Mouse (Mus musculus) c-Kit-positive CD71-negative TER-119-negative erythroid progenitor cells, embryonic 14.5 days (primary cell): ENCODE measurements around the gene Usp45.
A peak's percentile ranks its signal among the peaks of the same experiment; 100 is the strongest.

ENCODE experiments used
- DNase-seq: peaks from one replicate; pipeline ENCODE4 v3.0.0-alpha.2; 2013; ENCODE audit warnings: low read depth

Gene Usp45

DNA sequence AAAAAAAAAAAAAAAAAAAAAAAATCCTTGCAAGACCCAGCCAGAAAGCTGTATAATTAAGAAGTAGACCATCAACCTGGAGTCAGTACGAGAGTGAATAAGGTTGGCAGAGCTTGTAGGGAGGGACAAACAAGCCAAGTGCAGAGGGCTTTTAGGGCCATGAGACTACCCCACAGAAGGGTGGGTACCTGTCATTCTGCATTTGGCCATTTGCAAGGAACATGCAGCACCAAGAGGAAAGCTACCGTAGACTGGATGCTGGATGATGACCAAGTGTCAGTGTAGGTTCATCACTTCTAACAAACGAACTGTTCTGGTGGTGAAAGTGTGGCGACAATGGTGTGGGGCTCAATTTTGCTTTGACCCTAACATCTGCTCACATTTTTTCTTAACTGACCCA is 22.9 kb downstream of the Usp45 start:
- no peak for DNase-seq

DNA sequence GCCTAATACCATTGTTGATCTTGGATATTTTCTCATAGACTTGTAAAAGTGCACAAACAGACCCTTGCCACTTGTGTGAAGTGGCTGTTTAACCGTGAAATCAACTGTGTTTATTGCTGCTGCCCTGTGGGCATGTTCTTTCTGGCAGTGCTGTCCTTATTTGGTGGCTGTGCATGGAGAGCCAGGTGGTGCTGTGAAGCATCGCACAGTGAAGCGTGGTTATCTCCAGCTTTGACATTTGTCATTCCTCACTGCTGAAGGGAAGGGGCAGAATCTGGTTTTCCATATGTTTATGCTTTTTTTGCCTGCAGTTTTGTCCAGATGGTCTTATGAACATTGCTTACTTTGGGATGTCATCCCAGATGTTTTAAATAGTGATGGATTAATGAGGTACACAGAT is 26.7 kb downstream of the Usp45 start:
- DNase-seq = no peak

DNA sequence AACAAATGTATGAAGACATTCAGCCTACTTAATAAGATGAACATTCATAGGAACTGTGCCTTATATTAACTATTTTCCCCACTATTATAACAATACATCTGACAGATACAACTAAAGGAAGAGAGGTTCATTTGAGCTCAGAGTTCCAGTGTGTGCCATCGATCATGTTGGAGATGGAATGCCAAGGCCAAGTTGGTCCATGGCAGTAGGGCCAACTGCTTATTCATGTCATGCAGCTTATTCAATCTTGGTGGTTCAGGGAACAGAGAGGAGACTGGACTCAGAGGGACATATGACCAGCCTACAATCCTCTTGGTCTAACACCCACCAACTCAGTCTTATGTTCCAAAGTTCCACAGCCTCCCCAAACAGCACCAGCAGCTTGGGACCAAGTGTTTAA is 34.1 kb downstream of the Usp45 start:
- no peak for DNase-seq

DNA sequence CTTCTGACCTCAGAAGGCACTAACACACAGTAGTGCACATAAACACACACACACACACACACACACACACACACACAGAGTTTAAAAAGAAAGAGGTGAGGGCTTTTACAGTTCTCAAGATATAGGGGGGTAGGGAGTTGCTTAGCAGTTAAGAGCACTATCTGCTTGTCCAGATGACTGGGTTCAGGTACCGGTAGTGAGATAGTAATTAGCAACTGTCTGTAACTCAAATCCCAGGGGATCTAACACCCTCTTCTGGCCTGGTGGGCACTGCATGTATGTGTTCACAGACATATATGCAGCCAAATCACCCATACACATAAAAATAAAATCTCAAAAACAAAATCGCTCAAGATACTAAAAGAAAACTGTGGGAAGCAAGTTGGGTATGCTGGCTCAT is 34.7 kb downstream of the Usp45 start:
- DNase-seq = no peak

DNA sequence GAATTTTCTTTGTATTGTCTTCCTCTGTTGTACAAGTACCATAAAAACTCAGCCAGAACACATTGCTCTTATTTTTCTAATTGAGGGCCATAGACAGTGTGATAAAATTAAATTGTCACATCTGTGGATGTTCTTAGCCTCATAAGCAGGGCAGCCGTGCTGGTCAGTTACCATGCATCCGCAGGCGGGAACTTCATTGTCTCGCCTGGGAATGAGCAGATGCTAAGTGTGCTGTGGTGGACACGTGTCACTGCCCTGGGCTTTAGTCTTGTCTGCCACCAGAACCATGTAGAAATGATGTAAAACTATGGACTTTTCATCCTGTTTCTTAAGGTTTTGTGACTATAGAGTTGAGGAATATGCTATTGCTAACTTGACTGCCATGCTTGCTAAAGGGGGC is 40.2 kb downstream of the Usp45 start:
- no peak for DNase-seq

DNA sequence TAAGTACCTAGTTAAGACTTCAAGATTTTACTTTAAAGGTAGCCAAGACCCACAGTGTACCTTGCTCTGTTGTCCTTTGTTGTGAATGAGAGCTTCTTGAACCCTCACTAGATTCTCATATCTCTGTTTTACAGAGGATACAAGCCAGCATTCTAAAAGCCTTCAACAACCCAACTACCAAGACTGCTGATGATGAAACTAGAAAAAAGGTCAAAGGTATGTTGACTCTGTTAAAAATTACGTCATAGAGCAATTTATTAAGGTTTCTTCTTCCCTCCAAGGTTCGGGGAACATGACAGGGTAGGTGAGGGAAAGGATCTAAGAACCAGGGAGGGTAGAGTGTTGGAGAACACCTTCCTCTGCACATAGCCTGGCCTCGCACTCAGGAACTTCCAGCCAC is 43.7 kb downstream of the Usp45 start:
- no peak for DNase-seq

DNA sequence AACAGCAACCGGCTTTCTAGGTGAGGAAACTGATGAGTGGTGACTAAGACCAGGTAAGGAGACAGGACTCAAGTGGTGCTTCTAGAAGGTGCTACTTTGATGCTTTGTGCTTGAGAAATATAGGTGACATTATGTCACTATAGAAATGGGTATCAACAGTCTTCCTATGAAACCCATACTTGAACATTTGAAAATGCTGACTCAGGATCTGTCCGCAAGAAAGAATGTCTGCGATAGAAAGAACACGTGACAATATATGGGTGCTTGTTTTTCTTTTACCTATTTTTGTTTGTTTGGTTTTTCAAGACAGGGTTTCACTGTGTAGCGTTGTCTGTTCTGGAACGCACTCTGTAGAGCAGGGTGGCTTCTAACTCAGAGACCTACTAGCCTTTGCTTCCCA is 45.7 kb downstream of the Usp45 start:
- DNase-seq = no peak

DNA sequence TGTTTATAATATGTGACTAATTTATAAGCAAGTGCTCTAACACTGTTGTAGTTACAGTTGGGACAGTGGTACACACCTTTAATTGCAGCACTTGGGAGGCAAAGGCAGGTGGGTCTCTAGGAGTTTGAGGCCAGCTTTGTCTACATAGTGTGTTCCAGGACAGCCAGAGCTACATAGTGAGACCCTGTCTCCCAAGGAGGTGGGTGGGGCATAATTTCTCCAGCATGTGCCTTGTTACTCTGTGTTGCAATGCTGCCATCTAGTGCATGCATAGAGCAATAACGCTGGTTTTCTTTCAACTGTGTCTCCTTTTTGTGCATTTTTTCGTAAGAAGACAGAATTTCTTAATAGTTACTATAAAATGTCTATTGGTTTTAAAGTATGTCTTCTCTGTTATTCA is 47.1 kb downstream of the Usp45 start:
- DNase-seq = peak; percentile 32

DNA sequence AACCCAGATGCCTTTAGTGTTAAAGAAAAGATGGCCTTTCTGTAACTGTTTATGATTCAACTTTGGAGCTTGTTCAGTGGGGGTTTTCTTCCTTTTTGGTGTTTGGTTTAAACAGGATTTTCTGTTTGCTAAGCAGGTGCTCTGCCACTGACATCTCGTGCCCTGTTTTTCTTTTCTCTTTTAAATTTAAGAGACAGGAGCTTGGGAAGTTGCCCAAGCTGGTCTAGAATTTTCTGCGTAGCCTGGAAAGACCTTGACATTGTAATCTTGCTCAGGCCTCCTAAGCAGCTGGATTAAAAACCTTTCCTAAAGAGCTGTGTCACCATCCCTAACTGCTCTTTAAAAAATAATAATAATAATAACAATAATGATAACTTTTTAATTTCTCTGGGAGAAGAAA is 59.7 kb downstream of the Usp45 start:
- DNase-seq = no peak

DNA sequence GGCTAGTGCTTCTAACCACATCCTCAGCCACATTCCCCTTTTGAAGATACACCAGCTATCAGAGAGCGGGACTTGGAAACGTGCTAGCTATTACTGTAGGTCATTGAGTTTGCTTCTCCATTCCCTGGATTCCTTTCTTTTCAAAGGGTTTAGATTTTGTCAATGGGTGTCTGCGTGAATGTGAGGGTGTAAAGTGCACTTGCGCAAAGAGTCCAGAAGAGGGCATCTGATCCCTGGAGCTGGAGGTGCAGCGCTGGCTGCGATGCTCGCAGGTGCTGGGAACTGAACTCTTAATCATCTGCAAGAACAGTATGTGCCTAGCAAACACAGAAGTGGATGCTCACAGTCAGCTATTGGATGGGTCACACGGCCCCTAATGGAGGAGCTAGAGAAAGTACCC is 65.9 kb downstream of the Usp45 start:
- no peak for DNase-seq

DNA sequence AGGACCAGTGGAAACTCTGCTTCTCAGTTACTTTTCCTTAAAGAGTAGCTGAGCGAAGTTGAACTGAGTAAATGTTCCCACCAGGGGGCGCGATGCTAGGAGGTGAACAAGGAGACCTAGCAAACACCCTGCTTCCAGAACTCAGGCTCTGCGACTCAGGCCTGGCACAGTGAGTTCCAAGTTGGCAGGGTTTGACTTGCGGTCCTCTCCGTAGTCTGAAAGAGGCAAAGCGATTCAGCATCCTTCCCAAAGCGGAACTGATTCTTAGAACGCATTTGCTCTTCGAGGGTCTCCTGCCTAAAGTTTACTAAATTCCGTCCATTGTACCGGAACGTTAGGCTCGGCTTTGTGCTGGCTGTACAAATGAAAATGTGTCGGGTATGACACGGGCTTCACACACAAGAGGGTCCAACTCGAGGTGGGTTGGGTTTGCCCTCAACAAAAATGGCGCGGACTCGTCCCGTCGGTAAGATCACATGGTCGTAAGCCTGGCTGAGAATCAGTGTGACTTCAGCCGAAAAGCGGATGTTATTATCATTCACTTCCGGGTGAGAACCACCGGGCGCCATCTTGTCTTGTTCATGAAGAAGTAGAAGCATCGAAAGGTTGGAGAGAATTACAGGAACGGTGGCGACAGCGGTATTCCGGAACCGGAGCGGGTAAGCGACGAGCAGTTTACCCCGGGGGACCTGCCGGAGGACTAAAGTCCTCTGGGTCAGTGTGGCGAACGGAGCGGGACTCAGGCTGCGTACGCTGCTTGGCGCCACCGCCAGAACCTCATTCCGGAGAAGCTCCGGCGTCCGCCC is 80.7 kb downstream of the Usp45 start, which contains the start of gene Pnisr:
Gene Pnisr (plus strand): TSS at position 103 of the 806 bp plus-strand sequence.
- DNase-seq = peak; percentile 93

DNA sequence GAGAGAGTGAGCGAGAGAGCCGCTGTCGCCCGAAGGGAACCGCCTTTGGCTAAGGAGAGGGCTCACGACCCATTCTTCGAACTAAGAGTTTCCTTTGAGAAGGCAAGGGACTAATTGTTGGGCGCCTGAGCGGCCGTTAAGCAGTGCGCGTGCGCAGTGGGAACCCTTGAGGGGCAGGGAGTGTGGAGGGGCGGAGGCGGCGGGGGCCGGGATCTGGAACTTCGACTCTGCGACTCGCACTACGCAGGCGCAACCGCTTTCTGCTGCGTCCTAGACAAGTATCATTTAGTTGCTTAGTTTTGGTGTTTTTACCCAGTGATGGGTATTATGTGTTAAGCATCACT is 81.3 kb downstream of the Usp45 start:
- DNase-seq = peak; percentile 73

DNA sequence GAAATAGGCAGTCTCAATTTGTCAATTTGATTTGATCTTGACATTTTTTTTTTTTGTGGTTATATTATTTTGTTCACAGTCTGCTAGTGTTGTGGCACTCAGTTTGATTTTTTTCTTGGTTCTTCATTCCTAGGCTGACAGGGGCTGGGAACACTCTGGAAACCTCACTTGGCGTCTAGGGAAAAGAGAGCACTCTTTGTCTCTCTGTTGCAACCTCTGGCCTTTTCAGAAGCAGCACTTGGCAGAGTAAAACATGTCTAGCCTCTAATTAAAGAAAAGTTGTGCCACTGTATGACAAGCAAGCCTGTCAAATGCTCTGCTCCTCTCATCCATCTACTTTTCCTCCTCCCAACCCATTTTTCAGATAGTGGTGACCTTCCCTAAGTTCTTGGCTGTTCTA is 90.5 kb downstream of the Usp45 start:
- DNase-seq = no peak

DNA sequence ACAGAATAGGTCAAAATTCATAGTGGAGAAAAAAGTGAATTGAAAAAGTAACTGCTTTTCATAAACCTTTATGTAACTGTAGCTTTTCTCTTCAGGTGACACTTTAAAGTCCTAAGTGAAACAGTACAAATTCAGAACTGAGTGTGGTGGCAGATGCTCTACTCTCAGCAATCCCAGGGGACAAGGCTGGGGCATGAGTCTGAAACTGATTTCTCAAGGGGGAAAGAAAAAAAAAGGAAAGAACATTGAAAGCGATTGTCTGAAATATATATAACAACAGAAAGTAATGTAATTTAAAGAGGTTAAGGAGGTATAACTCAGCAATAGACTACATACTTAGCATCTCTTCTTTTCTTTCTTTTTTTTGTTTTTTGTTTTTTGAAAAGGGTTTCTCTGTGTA is 98.3 kb downstream of the Usp45 start:
- no peak for DNase-seq

DNA sequence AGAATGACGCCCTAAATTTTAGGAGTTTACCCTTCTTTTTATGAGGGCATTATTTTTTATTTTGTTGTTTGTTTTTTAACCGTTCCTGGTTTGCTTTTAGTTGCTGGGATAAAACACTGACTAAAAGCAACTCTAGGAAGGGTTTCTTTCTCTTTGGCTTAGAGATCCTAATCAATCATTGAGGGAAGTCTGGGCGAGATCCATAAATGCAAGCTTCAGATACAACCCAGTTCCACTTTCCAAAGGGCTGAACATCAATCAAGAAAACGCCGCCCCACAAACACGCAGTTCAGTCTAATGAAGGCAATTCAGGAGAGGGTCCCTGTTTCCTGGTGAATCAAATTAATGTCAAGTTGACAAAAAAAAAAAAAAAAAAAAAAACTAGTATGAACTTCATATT is 111.8 kb downstream of the Usp45 start:
- no peak for DNase-seq

DNA sequence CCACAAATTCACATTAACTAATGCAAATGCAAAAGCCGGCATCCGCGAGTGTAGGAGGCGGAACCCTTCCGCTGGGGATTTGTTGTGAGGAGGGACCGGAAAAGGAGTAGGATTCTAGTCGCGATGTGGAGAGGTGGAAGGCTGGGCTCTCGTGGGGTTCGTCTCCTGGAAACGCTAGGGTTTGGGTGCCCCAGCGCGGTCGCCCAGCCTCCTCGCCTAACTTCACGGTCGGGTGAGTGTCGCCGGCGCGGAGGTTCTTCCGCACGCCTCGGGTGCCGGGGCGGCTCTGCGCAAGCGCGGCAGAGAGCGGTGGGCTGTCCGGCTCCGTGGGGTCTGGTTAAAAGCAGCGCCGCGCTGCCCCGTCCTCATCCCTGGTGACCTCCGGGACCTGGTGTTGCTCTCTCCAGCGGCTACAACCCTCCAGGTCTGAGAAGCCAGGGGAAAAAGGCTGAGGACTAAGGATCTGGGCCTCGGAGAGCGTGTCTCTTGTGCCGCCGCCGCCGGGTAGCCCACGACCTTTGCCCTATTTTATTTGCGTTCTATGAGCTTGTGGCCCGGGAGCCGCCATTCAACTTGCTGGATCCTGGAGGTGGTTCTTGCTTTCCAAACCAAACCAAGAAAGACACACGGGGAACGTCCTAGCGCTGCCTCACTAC is 112.7 kb downstream of the Usp45 start, which contains the start of gene Coq3:
Gene Coq3 (plus strand): TSS at position 109 of the 656 bp plus-strand sequence.
- DNase-seq = peak; percentile 81

DNA sequence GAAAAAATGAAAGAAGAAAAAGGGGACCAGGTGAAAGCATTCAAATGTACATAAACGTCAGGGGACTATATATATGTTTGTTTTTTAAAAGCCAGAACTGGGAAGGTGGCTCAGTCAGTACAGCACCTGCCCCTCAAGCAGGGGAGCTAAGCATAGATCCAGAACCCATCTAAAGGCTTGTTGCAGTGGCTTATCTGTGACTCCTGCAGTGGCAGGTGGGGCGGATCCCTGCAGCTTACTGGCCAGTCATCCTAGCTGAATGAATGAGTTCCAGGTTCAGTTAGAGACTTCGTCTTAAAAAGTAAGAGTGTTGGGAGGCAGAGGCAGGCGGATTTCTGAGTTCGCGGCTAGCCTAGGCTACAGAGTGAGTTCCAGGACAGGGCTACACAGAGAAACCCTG is 115.8 kb downstream of the Usp45 start:
- no peak for DNase-seq

DNA sequence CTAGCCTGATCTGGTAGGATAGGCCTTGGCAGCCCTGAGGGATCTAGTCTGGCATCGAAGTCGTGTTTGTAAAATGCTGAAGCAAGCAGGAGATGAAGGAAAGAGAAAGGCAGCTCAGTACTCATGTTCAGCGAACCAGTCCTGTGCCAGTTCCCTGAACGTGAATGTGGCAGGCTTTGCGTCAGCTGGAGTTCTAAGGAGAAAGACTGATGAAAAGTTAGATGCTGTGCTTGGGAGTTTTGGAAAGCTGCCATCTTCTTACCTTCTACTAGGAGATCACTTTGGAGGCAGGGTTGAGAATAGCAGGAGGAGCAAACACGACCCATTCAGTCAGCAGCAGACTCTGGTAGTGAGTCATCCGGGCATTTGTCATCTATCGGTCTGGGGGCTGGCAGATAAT is 118.9 kb downstream of the Usp45 start:
- no peak for DNase-seq
